9 mouse cellular contexts compared by ENCODE assay signal in the genomic region with DNA sequence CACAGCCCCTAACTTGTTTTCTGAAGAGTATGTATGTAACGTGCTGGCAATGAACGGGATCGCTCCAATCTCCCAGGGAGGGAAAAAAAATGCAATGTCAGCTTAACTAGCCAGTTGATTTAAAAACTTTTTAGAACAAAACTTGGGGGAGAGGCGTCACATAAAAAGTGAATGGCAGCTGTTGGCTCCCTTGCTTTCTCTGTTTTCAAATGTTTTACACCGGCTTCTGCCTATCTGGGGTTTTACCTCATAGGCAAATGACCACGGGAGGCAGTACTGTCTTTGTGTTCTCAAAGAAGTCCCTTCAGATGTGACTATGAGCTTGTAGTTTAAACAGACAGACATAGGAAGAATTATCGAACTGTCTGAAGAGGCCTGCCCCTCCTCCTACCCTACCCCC. TPM values are rescaled to one million over a fixed set of nuclear protein-coding genes. Genes with fewer than 3 reads are reported as not detected.
DNase-seq lines count a peak whose midpoint lies in the region; ATAC-seq and TF ChIP-seq lines count a peak whose summit lies in the region.
"Had no signal": no experiment of that assay in that cellular context is flagged by ENCODE, and none has a peak within 500 bp of the region (broad histone marks: within the 10 kb centered on the region; RNA-seq: fewer than 3 reads in every experiment).

No protein-coding gene starts in this region.

- H3K4me3 ChIP-seq in layer of hippocampus, adult 2 months = peak overlapping the region; percentile 71
- H3K4me3 ChIP-seq in forebrain, embryonic 10.5 days = peak overlapping the region; percentile 42
- peak overlapping the region; percentile 33 for H3K4me3 ChIP-seq in intestine, postnatal 0 days (ENCODE audit: low read depth, low read length)
- peak overlapping the region; percentile 23 for H3K4me3 ChIP-seq in neural tube, embryonic 14.5 days (ENCODE audit: low read depth, low read length)
- no peak overlapping the region for H3K4me3 ChIP-seq in cerebellum, adult 2 months (replicated peaks; ENCODE audit: insufficient read depth, low read depth, low read length)

- DNase-seq in layer of hippocampus, adult 2 months (ENCODE audit: low spot score in 2 of 2) = no peak
- DNase-seq in layer of hippocampus, postnatal 25 days (ENCODE audit: extremely low spot score in 1 of 2, low spot score in 1 of 2) = no peak
- no peak for DNase-seq in forebrain, embryonic 10.5 days (ENCODE audit: extremely low spot score, low spot score)
- no peak for DNase-seq in natural killer cell, adult 2 months (ENCODE audit: low spot score in 2 of 2)
- no peak for DNase-seq in cerebellum, adult 2 months

- no peaks in the 10 kb centered on the region for H3K9me3 ChIP-seq in forebrain, embryonic 10.5 days
- H3K9me3 ChIP-seq in intestine, postnatal 0 days (ENCODE audit: control insufficient read depth) = no peaks in the 10 kb centered on the region
- H3K9me3 ChIP-seq in neural tube, embryonic 14.5 days (ENCODE audit: control insufficient read depth, low read length) = no peaks in the 10 kb centered on the region

- ATAC-seq in intestine, postnatal 0 days = no peak
- no peak for ATAC-seq in neural tube, embryonic 14.5 days (ENCODE audit: low read depth)
- no peak for ATAC-seq in inflammation-experienced regulatory T-cells, adult 6 months
- ATAC-seq: Patski had no signal

- peak overlapping the region; percentile 97; the same call in 1 of the 2 replicates for H3K27ac ChIP-seq in layer of hippocampus, adult 2 months
- H3K27ac ChIP-seq in forebrain, embryonic 10.5 days = peak overlapping the region; percentile 58; the same call in 1 of the 2 replicates
- peak overlapping the region; percentile 50; the same call in 1 of the 2 replicates for H3K27ac ChIP-seq in intestine, postnatal 0 days (ENCODE audit: low read depth, low read length)
- no peak overlapping the region for H3K27ac ChIP-seq in neural tube, embryonic 14.5 days (ENCODE audit: low read depth, low read length)
- no peak overlapping the region for H3K27ac ChIP-seq in cerebellum, adult 2 months (ENCODE audit: insufficient read depth, low read length)

- no peaks in the 10 kb centered on the region for H3K36me3 ChIP-seq in forebrain, embryonic 10.5 days (replicated peaks)
- H3K36me3 ChIP-seq in intestine, postnatal 0 days (ENCODE audit: control insufficient read depth, insufficient read depth) = no peaks in the 10 kb centered on the region
- H3K36me3 ChIP-seq in neural tube, embryonic 14.5 days (ENCODE audit: control insufficient read depth, insufficient read depth, low read length) = no peaks in the 10 kb centered on the region

- H3K9ac ChIP-seq in intestine, postnatal 0 days (ENCODE audit: low read depth, low read length) = no peak overlapping the region
- peak overlapping the region; percentile 46; the same call in 1 of the 2 replicates for H3K9ac ChIP-seq in neural tube, embryonic 14.5 days (replicated peaks; ENCODE audit: low read depth, low read length)

- WGBS in forebrain, embryonic 10.5 days = 44% methylated on average over 7 of the region's 7 CpGs
- 40% methylated on average over 7 of the region's 7 CpGs for WGBS in intestine, postnatal 0 days
- 20% methylated on average over 7 of the region's 7 CpGs for WGBS in neural tube, embryonic 14.5 days
- 49% methylated on average over 7 of the region's 7 CpGs for WGBS in cerebellum, adult 2 months

- peak overlapping the region; percentile 64 for H3K4me2 ChIP-seq in intestine, postnatal 0 days (replicated peaks; ENCODE audit: low read depth)
- peak overlapping the region; percentile 65 for H3K4me2 ChIP-seq in neural tube, embryonic 14.5 days (ENCODE audit: low read depth, low read length)

- peak; percentile 51 for TF ChIP-seq CTCF in layer of hippocampus, adult 2 months (conservative IDR thresholded peaks at IDR 0.05)
- peak; percentile 45 for TF ChIP-seq CTCF in intestine, postnatal 0 days (IDR thresholded peaks at IDR 0.05; ENCODE audit: low read depth)
- TF ChIP-seq CTCF in cerebellum, adult 2 months (IDR thresholded peaks at IDR 0.05; ENCODE audit: borderline replicate concordance, insufficient read depth, low read depth, low read length) = no peak

- H3K27me3 ChIP-seq in forebrain, embryonic 10.5 days (ENCODE audit: poor library complexity, severe bottlenecking) = peaks cover 31% of the 10 kb centered on the region
- no peaks in the 10 kb centered on the region for H3K27me3 ChIP-seq in intestine, postnatal 0 days (replicated peaks; ENCODE audit: control insufficient read depth, insufficient read depth, low read length)
- H3K27me3 ChIP-seq in neural tube, embryonic 14.5 days (ENCODE audit: control insufficient read depth, insufficient read depth, low read length) = no peaks in the 10 kb centered on the region
- no peaks in the 10 kb centered on the region for H3K27me3 ChIP-seq in cerebellum, adult 2 months (ENCODE audit: control insufficient read depth, insufficient read depth, low read length)
- H3K27me3 ChIP-seq: Patski had no signal

- H3K4me1 ChIP-seq in forebrain, embryonic 10.5 days = peaks cover 49% of the 10 kb centered on the region
- H3K4me1 ChIP-seq in intestine, postnatal 0 days (replicated peaks; ENCODE audit: control insufficient read depth, insufficient read depth, low read length) = 0 out of 2 replicates have a peak, but pooled peaks cover 8% of the 10 kb centered on the region
- peaks cover 15% of the 10 kb centered on the region for H3K4me1 ChIP-seq in neural tube, embryonic 14.5 days (ENCODE audit: control insufficient read depth, insufficient read depth, low read length)
- peaks cover 6% of the 10 kb centered on the region for H3K4me1 ChIP-seq in cerebellum, adult 2 months (ENCODE audit: control insufficient read depth, insufficient read depth, low read length)

- TF ChIP-seq POLR2A in cerebellum, adult 2 months (IDR thresholded peaks at IDR 0.05; ENCODE audit: borderline replicate concordance, insufficient read depth, low read length) = no peak

RNA-seq across cellular contexts. Expression of gene Prickle1, which starts 4.3 kb away (rescaled TPM):
- 10 to 100 TPM; 67.4 to 69.2 TPM for total RNA-seq in layer of hippocampus, adult 2 months (2021)
- 10 to 100 TPM; 71.5 to 79.6 TPM for total RNA-seq in layer of hippocampus, postnatal 25 days (2021)
- 9.2 and 9.7 TPM in 2 replicates for polyA plus RNA-seq in forebrain, embryonic 10.5 days (2016; fragmentation: Nextera tagmentation; extraction: Ambion mirVana)
- polyA plus RNA-seq in intestine, postnatal 0 days (2015; fragmentation: Nextera tagmentation; extraction: Ambion mirVana) = 6.3 and 6.5 TPM in 2 replicates
- polyA plus RNA-seq in neural tube, embryonic 14.5 days (2014; fragmentation: Nextera tagmentation; extraction: Ambion mirVana) = 26.9 and 27.3 TPM in 2 replicates
- polyA plus RNA-seq in inflammation-experienced regulatory T-cells, adult 6 months (2017; shearing (Covaris generic)) = 1 to 10 TPM in 1 of 3 experiments, under 1 TPM in 2; 0.45 to 1.5 (median 0.64) TPM
- 13.4 and 16.1 TPM in 2 replicates for polyA plus RNA-seq in cerebellum, adult 2 months (2012; rRNA removed)

Comparison
In these comparisons a context has a peak if more than half of its experiments do, and no peak if none do; other contexts are left out.
1. H3K27ac ChIP-seq: peak in layer of hippocampus, adult 2 months (single experiment), forebrain, embryonic 10.5 days (single experiment) and intestine, postnatal 0 days (single experiment); none in neural tube, embryonic 14.5 days (single experiment) and cerebellum, adult 2 months (single experiment).